Mouse (Mus musculus): ENCODE measurements around the gene Minos1.

Gene Minos1

GRCm38 (mm10) chr4:139092356-139093195 lies 38.3 kb downstream of the Minos1 start, which contains the start of gene Nbl1:
TSS of gene Nbl1 (minus strand) at chr4:139092993.
- peak; percentile 78 for DNase-seq

DNA sequence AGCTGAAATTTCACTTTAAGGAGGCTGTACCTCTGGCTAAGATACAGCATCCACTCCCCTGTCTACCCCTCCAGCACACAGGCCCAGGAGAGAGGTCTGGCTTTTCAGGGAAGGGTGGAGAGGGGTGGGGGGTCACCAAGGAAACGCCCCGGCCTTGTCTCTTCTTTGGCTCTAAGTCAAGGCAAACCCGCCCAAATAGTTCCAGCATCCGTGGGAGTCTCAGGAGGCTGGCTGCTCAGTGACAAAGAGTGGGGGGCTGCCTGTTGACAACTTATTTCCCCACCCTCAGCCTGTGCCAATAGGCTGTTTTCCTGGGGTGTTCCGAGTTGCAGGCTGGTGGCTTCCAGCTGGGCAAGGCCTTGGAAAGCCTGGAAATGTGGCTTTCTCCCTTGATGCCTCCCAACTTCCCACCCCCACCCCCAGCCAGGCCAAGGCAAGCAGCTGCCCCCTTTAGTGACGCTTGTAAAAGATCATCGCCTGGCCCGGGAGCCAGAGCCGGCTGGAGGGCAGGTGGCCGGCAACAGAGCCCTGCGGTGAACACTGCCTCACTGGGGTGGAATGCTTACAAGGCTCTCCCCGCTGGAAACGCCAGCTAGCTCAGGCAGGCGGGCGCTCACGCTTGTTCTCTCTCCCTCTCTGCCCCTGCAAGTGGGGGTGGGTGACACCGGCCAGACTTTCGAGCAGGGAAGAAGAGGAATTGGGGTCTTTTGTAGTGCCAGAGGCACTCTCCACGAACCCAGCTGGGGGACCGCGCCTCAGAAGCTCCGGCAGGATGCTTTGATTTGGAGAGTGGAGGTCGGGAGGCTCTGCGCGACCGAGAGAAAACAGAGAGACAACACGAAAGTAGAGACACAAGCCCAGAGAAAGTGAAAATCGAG lies 39.2 kb downstream of the Minos1 start:
- no peak for DNase-seq

- DNase-seq: no peak
These were observed 39.8 kb downstream of the Minos1 start for GRCm38 (mm10) chr4:139091066-139091465.

DNA sequence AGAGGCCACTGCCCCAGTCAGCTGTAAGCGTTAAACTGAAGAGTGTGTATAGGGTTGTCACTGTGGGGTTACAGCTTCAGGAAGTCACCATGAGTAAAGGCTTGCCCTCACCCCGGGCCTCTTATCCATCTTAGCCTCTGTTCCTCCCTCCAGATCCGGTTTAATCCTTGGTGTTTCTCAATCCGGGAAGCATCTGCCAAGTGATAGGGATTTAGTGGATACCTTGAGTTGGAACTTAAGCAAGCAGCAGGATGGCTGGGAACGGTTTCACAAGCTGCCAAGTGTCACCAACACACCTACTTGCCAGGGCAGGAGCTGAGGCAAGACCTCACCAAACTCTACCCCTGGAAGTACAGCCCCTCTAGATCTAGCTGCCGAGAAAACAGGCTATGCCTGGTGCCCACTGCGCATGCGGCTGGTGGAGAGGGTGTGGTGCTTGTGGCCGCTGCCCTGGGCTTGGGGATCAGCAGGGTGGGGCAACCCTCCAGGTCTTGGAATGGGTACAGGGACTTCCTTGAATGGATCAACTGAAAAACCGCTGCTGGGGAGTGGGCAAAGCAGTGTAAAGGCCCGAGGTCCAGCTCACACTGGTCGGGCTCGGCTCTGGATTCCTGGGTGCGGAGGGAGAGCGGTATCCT lies 40.5 kb downstream of the Minos1 start:
- DNase-seq: peak; percentile 54

- DNase-seq: peak; percentile 39
These were observed 41.8 kb downstream of the Minos1 start for GRCm38 (mm10) chr4:139088982-139089671.

GRCm38 (mm10) chr4:139086984-139087383 lies 43.9 kb downstream of the Minos1 start:
- DNase-seq: no peak

DNA sequence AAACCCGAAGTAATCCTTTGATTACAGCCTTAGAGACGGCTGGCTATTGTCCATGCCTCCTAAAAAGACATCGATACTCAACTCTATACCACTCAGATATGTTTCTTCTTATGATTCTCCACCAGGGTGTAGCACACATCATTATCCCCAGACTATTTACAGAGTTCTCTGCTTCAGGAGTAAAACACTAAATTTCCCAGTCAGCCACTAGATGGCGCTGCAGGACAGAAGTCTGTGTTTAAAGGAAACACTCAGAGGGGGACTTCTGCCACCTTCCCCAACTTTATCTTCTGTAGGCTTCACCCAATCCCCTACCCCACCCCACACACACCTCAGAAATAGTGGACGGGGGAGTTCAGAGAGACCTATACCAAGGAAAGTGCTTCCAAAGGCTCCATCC lies 44.9 kb downstream of the Minos1 start:
- DNase-seq: peak; percentile 91

DNA sequence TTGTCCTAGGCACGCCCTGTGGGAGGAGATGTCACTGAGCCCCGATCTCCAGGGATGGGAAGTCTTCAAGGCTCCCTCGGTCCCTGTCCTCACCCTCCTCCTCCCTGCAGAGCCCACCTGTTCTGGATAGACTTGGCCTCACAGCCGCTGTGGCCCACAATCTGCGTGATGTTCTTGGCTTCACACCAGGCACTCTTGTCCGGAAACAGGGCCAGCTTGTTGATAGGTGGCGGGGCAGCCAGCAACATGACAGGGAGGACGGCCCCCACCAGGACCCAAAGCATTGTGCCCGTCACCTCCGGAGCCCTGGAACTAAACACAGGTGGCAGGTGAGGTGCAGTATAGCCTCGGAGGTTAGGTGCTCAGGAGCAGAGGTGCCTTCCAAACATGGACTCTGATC lies 45.6 kb downstream of the Minos1 start:
- no peak for DNase-seq

DNA sequence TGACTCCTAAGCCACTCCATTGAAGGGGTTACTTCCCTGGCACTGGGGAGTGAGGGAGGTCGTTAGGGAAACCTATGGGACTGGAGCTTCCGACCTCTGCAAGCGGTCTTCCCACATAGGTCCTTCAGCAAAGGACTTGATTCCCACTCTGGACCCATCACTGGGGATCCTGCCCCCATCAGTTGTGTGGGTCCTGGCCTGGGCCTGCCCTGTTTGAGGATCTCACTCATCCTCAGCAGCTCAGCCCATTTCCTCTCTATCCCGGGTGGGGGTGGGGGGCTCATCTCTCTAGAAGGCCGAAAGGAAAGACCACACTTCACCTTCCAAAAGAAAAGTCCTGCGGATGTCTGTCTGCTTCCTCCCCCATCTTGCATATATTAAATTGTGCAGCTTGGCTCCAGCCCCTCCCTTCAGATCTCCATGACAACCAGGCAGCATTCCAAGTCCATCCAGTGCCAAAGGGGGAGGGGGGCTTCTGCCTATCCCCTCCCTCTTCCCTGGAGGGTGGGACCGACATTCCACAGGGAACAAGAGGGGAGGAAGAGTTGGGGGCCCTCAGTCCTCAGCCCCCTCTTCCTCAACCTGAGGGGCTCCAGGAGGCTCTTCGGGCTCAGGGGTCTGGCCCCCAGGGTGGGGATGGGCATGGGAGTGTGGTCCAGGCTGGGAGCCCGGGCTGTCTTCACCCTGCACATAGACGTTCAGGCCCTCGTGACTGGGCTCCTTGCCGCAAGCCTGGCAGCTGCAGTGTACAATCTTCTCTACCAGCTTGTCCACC lies 47.9 kb downstream of the Minos1 start:
- DNase-seq: no peak

GRCm38 (mm10) chr4:139081270-139081931 lies 49.5 kb downstream of the Minos1 start:
- DNase-seq: no peak

DNA sequence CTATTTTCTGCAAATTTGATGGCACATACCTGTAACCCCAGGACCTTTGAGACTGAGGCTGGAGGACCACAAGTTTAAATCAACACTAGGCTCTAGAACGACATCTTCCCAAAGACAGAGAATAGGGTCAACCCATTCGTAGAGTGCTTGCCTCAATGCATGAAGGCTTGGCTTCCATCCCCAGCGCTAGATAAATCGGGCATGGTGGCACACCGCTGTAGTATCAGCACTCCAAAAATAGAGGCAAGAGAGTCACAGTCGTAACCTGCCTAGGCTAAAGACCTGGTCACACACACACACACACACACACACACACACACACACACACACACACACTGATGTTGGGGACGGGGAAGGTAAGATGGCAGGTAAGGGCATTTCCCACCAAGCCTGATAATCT lies 50.7 kb downstream of the Minos1 start:
- no peak for DNase-seq

- no peak for DNase-seq
These were observed 51.5 kb downstream of the Minos1 start for GRCm38 (mm10) chr4:139079439-139079838.

GRCm38 (mm10) chr4:139078726-139079125 lies 52.2 kb downstream of the Minos1 start:
- peak; percentile 48 for DNase-seq

DNA sequence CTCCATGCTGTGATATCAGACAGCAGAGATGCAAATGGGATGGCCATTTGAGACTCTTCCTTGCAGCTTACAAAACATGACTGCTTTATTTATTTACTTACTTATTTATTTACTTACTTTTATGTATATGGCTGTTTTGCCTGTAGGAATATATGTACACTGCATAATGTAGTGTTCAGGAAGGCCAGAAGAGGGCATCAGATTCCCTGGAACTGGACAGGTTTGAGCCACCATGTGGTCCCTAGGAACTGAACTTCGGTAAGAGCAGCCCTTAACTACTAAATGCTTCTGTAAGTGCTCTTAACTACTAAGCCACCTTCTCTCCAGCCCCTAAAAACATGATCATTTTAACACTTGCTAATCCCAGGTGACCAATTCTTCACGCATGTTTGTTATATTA lies 52.6 kb downstream of the Minos1 start:
- peak; percentile 72 for DNase-seq

DNA sequence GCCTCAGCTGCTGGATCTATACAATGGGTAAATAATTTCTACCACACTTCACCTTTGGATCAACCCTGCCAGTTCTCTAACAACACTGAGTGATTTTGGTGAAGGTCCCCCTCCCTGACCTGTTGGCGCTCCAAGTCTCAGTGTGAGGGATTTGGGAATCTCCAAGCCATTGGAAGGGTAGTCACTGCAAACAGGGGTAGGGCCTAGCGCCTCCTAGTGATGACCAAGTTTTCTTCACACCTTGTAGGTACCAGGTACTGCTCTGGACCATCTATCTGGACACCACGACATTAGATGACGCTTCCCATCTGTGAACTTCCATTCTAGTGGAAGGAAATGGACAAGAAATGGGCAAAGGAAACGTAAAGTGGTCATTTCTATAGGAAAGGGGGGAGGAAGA lies 55.0 kb downstream of the Minos1 start:
- DNase-seq: peak; percentile 49

GRCm38 (mm10) chr4:139075041-139075711 lies 55.7 kb downstream of the Minos1 start, which contains the start of gene Htr6:
TSS of gene Htr6 (minus strand) at chr4:139075570.
- DNase-seq: no peak

DNA sequence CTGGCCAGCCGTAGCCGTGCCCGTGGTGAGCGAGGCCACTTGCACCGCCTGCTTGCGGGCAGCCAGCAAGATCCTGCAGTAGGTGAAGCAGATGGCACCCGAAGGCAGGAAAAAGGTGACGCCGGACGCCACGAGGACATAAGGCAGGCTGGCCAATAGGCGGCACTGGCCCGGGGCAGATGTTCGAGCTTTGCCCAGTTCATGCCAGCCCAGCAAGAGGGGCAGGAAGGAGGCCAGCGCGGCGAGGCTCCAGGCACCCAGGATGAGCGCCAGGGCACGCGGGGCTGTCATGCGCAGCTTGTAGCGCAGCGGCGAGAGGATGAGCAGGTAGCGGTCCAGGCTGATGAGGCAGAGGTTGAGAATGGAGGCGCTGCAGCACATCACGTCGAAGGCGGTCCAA lies 56.9 kb downstream of the Minos1 start:
- no peak for DNase-seq

- DNase-seq: no peak
These were observed 62.6 kb downstream of the Minos1 start for GRCm38 (mm10) chr4:139068287-139068686.

GRCm38 (mm10) chr4:139064831-139065230 lies 66.1 kb downstream of the Minos1 start:
- DNase-seq: no peak

GRCm38 (mm10) chr4:139059569-139059968 lies 71.3 kb downstream of the Minos1 start:
- DNase-seq: peak; percentile 21

- no peak for DNase-seq
These were observed 72.9 kb downstream of the Minos1 start for GRCm38 (mm10) chr4:139058029-139058428.
